Mouse (Mus musculus) heart, adult 8-10 months (tissue): Measurements from ENCODE around the gene Chchd3. TPM values are rescaled to one million over a fixed set of nuclear protein-coding genes. Genes with fewer than 3 reads are reported as not detected.
A peak's percentile ranks its signal among the peaks of the same experiment; 100 is the strongest.

Source experiments
- DNase-seq: peaks from one replicate; pipeline ENCODE4 v3.0.0; 2022; ENCODE audit warnings: low spot score
- total RNA-seq, 4 experiments: library from RNA; stranded (reverse); gene quantifications; 2 replicates each; pipeline ENCODE4 v1.2.4; 2022

The Chchd3 gene
- total RNA-seq, 4 experiments from 2014 or later: 479 to 576 (median 528) TPM

DNA sequence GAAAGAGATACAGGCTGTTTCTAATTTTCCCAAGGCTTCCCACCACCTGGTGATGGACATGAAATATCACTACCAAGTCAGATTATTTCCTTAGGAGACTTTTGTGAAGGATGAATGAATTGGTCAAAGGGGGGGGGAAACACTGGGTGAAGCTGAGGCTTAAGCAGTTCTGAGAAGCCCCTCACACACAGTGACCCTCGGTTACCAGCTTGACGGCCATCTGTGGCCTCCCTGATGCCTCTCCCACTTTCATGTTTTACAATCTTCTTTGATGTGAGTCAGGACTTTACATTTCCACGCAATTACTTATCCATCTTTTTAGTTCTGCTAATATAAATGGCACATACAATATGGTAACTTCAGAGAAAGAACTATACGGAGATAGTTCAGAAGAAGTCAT lies 252.3 kb downstream of the Chchd3 start:
- DNase-seq: no peak

DNA sequence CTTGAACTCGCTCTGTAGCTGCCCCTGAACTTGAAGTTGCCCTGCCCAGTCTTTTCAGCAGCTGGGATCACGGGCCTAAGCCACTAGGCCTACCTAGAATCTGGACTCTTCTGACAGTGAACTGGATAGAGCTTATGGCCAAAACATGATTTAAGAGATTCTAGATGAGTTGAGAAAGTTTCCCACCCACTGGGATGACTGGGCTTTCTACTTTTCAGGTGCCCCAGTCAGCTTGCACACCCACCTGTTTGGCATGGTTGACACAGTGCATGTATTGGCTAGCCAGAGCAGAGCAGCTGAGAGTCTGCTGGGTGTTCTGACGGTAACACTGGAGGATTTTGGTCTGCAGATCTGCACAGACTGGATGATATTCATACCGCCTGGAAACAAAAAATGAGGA lies 256.4 kb downstream of the Chchd3 start:
- no peak for DNase-seq

DNA sequence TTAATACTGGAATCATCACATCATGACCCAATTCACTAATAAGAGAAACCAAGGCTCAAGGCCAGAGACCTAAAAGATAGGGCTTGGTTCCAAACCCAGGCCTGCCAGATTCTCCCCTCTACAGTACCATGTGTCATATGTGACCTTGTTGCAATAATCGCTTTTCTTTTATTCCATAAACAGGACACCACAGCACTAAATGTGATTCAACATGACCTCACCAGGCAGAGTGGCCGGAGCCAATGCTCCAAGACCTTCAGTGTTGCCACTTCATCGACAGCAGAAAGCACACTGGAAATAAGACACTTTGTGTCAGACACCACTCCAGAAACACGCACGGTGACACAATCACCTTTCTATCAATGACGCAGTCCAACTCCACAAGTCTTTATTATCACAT lies 258.3 kb downstream of the Chchd3 start:
- DNase-seq: peak; percentile 34

DNA sequence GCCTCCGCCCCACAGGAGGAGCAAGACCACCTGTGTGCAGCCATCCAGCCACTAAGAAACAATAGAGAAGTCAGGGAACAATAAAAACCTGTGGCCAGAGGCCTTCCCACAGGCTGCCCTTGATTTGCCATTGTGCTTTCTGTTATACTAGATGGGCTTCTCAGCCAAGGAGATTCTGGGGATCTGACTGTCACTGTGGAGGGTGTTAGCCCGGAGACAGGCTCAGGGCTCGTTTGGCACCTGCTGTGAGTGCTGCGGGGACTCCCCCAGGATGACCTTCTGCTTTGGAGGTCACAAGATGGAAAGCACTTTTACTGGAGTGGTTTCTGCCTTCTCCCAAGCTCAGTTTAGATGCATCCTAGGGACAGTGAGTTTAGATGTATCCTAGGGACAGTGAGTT lies 262.5 kb downstream of the Chchd3 start:
- no peak for DNase-seq

DNA sequence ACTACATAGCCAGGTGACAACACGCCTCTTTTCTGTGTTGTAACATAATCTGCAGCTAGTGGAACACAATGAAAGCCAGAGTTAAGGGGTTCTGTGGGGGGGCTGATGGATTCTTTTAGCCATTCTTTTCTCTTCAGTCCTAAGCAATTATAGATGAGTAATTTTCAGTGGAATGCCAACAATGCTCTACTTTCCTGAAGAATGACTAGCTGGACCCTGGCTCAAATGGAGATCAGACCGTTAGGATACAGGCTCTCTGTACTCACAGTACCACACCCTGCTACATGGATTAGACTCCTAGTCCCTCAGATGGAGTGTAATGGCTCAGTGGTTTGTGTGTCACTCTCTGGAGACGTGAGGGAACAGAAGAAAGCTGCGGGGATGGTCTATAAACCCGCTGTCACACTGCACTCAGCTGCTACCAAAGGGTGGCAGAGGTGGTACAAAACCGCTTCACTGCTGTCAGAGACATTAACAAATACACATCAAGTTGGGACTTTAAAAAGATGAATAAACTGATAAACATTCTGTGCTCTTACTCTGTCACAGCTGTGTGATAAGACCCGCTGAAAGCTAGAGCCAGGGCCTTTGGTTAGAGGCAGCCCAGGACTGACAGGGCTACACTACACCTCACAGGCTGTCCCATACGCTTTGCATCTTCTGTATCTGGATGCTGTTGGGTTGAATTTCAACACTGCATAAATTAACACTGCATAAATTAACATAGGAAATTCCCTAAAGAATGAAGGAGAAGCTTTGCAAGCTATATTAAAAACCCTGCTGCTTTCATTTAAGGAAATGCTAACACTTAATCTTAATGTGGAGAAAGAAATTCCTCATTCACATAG lies 264.2 kb downstream of the Chchd3 start:
- DNase-seq: no peak

DNA sequence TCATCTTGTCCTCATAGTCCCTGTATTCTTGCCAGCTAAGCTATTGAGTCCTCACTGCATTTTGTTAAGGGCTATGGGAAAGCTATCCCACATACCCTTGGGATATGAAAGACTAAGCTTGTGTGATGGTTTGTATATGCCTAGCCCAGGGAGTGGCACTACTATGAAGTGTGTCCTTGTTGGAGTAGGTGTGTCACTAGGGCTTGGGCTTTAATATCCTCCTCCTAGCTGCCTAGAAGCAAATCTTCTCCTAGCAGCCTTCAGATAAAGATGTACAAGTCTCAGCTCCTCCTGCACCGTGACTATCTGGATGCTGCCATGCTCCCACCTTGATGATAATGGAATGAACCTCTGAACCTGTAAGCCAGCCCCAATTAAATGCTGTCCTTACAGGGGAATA lies 266.5 kb downstream of the Chchd3 start:
- DNase-seq: no peak

DNA sequence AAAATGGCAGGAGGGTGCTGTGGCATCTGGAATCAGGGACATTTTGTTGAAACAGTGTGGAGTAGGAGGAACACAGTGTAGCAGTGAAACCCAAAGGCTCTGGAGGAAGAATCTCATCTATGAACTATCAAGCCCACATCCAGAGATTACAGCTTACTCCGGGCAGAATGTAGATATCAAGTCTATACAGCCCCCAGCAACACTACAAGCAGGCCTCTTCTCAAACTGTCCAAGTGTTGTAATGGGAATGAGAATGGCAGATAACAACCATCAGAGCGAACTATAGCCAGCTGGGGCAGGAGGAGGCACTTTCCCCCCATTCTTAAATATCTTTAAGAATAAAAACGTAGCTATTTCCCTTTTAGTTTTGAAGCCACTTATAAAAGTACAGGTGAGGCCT lies 266.9 kb downstream of the Chchd3 start:
- no peak for DNase-seq

DNA sequence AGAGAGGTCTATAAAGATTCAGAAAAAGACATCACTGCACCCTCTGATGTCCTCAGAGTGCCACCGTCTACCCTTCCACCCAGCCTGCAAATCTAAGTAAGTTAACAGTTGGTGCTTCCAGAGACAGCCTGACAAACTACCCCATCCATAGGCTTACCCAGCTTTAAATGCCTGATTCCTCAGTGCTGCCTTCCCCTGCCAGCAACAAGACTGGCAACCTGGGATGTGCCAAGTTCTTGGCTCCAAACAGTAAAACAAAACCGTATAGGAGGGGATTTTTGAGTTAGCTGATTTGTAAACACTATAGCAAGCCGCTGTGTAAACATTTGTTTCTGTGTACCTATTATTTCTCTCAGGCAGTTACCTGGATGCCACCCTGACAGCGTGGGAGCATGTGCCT lies 269.6 kb downstream of the Chchd3 start:
- DNase-seq: no peak

DNA sequence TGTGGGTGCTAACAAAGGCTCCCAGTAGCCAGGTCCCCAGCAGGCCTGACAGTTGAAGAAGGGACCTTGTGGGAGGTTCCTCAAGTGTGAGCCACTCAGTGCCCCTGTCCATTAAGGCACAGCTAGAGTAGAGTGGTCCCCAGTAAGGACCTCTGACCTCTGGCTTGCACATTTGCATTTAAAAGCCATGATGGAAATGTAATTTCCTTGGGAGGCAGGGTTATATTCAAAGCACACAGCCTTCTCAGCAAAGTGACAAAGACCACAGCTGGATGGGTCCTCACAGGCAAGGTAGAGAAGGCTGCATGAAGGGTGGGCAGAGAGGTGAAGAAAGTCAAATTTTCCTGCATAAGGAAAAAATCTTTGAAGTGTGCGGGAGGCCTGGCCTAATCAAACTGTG lies 272.7 kb downstream of the Chchd3 start:
- no peak for DNase-seq

DNA sequence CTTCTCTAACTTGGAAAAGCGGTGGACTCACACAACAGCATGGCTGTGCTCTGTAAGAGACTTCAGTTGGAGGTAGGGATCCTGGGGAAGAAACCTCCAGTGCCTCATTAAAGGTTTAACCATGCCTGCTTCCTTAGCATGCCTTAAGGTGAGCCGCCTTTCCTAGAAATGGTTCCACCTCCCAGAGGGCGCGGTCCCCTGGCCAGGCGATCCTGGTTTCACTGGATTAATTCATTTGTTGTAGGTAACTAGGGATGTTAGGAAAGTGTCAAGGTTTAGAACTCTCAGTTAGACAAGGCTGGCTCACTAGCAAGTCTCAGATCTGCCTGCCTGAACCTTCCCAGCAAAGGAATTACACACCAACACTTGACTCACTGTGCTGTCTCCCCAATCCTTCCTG lies 273.9 kb downstream of the Chchd3 start:
- DNase-seq: no peak

DNA sequence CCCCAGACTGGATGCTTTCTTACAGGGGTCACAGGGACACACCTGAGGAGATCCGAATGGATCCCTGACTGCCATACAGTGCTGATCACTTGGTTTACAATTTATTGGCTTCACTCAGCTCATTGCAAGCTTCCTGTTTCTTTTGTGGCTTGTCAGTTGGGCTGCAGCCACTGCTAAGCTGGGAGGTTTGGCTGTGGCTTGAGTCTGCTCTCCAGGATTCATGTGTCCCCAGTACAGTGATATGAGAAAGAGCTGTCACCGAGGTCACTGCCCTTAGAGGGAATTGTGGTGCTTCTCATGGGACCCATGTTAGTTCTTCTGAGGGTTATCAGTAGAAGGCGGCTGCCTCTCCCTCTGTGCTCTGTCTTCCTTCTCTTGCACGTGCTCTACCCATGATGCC lies 277.0 kb downstream of the Chchd3 start:
- DNase-seq: peak; percentile 13

DNA sequence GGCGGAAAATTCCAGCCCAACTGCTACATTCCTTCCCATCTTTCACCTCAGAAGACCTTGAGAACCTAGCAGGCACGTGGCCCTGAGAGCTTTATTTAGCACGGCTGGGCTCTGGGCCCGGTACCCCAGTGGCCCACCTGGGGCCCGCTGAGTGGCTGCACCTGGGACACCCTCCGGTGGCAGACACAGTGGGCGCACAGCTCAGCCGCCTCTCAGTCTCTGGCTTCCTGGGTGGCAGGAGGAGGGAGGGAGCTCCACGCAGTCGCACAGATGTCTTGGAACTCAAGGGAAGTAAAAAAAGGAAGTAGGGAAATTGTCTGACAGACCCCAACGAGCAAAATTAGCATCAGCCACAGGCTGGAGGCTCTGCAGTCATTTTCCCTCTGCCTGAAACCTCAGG lies 279.5 kb downstream of the Chchd3 start:
- peak; percentile 6 for DNase-seq

DNA sequence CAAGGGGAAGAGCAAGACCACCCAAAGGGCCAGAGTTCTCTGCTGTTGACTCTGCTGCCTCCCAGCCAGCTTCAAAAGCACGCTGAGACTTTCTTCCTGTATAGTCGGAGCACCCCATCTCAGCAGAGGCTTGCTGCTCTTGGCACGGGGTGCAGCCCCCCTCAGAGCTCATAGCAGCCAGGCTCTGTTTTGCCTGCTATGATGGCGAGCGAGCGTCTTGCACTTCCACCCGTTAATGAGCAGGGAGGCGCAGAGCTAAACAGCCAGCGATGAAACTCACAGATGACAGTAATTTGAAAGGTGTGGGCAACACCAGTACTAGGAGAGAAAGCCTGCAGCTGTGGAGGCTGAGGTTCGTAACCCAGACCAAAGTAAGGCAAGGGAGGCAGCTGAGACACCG lies 283.7 kb downstream of the Chchd3 start:
- DNase-seq: no peak

DNA sequence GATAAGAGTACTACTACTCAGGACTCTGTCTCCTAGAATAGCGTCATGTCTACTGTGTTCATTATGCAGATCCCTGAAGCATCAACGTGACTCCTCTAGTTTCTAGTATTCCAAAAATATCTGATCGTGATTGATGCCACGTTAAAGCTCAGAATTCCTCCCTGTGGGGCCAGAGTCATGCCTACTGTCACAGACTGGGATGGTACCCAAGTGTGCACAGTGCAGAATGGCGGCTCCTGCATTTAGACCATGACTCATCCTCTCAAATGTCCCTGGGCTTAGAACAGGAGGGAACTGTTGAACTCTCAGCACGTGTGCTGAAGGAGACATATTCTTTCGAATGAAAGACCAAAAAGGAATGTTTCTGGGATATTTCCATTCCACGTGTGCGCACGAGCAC lies 305.5 kb downstream of the Chchd3 start:
- DNase-seq: peak; percentile 25

DNA sequence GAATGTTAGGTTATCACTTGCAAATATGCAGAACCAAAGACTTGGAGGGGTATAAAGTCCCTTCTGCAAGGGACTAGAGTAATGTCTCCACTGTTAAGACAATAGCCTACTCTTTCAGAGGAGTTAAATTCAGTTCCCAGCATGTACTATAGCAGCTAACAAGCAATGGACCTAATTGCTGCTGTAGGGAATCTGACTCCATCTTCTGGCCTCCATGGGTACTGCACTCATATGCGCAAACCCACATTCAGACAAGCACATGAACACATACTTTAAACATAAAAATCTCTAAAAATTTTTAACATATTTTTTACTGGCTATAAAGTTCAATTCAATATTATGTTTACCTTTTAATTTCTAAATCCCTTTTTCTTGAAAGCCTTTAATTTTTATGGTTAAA lies 310.2 kb downstream of the Chchd3 start:
- no peak for DNase-seq

DNA sequence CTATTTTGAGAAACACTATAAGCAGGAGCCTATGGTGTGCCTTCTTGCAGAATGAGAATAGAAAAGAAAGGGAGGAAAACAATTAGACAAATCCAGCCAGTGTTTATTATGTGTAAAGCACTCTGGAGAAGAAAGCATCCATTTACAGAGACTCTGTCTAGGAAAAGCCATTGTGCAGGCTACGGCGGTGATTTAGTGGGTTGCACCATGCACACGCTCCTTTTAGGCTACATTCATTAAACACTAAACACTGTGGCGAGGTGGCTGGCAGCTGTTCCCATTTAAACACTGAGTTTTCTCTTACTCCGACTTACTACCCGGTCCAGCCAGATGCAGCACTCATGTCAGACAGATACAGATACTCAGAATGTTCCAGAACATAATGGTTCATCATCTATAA lies 311.3 kb downstream of the Chchd3 start:
- no peak for DNase-seq

DNA sequence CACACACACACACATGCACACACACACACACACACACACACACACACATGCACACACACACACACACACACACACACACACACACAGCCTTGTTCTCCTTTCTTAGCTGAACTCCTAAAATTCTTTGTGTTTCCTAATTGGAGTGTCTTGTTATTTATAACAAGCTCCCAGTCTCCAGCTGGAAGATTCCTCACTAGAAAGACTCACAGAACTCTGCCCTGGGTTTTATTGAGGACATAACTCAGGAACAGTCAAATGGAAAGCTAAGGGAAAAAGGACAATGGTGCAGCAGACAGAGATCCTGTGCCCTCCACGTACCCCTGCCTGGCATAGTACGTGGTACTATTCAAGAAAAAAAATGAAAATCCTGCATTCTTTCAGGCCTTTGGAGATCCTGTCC lies 312.7 kb downstream of the Chchd3 start:
- DNase-seq: no peak

Other genes with a start within 250 kb of the Chchd3 start
- gene Exoc4, start 188.8 kb upstream of the Chchd3 start, total RNA-seq: 10 to 100 TPM; 33.9 to 40.6 (median 36.6) TPM